Mouse (Mus musculus): ENCODE results near the gene Prkg1. TPM values are rescaled to one million over a fixed set of nuclear protein-coding genes. Genes with fewer than 3 reads are reported as not detected.

The Prkg1 gene
- total and polyA plus RNA-seq, 3 experiments = 1.0 to 29.0 (median 22.9) TPM

DNA sequence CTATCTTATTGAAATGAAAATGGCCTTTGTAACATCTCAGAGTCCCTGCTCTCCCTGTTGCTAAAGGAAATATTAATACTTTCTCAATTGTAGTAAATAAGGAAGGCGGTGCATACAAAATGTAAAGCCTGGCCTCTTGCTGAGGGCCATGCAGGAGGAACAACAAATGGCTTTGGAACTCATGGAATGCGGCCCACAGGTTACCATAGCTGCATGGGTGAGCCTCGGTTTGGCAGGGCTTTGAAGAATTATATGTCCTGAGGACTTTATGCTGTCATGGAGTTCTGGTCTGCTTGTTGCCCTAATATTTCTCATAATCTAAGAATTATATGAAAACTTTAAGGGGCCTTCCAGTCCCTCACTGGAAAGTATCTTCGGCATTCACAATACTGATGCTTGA lies 51.5 kb downstream of the Prkg1 start:
- TF ChIP-seq GATA1 (IDR thresholded peaks at IDR 0.05; ENCODE audit: borderline replicate concordance, low read length) (no peak), TAL1 (conservative IDR thresholded peaks at IDR 0.05; ENCODE audit: low read depth, low read length) (no peak), POLR2AphosphoS5 (IDR thresholded peaks at IDR 0.05; ENCODE audit: insufficient replicate concordance, low read depth, low read length) (no peak), CTCF (IDR thresholded peaks at IDR 0.05; ENCODE audit: low read depth, low read length) (no peak), GATA2 (IDR thresholded peaks at IDR 0.05; ENCODE audit: borderline replicate concordance, low read depth, low read length) (no peak)
- Histone ChIP-seq H3K9me3 (replicated peaks) (no peaks in the 10 kb centered on the region), H3K4me3 (ENCODE audit: low read depth, low read length) (no peak overlapping the region), H3K36me3 (replicated peaks) (no peaks in the 10 kb centered on the region), H3K27me3 (ENCODE audit: insufficient read depth, low read length) (peaks cover 6% of the 10 kb centered on the region), H3K4me1 (ENCODE audit: insufficient read depth, low read depth, low read length) (no peaks in the 10 kb centered on the region)
- ATAC-seq (ENCODE audit: extremely low read depth, insufficient number of reproducible peaks, low FRiP score, poor library complexity, severe bottlenecking) (no peak), DNase-seq (ENCODE audit: low spot score) (no peak)

DNA sequence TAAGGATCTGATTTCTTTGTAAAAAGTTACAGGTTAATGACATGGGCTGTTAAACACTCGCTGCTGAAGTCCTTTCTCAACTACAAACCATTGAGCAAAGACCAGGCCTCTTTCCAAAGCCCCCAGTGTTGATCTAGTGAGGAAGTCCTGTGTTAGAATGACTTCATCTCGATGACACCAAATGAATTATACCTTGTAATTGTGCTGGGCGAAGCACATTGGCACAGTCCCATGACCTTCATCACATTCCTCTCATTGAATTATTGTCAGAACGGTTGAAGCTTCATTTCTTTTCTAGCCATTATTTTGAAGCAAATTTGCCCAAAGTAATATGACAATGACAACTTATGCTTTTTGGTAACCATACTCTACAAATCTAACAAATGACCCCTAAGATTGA lies 54.5 kb downstream of the Prkg1 start:
- no peak for TF ChIP-seq TAL1 (conservative IDR thresholded peaks at IDR 0.05; ENCODE audit: low read depth, low read length)
- TF ChIP-seq GATA2 (IDR thresholded peaks at IDR 0.05; ENCODE audit: borderline replicate concordance, low read depth, low read length) = no peak
- TF ChIP-seq GATA1 (IDR thresholded peaks at IDR 0.05; ENCODE audit: borderline replicate concordance, low read length) = no peak
- no peak for TF ChIP-seq POLR2AphosphoS5 (IDR thresholded peaks at IDR 0.05; ENCODE audit: insufficient replicate concordance, low read depth, low read length)
- no peak for TF ChIP-seq CTCF (IDR thresholded peaks at IDR 0.05; ENCODE audit: low read depth, low read length)
- H3K4me3 ChIP-seq (ENCODE audit: low read depth, low read length) = no peak overlapping the region
- H3K36me3 ChIP-seq (replicated peaks) = no peaks in the 10 kb centered on the region
- H3K9me3 ChIP-seq (replicated peaks) = no peaks in the 10 kb centered on the region
- ATAC-seq (ENCODE audit: extremely low read depth, insufficient number of reproducible peaks, low FRiP score, poor library complexity, severe bottlenecking) = no peak
- DNase-seq (ENCODE audit: low spot score) = no peak
- no peaks in the 10 kb centered on the region for H3K4me1 ChIP-seq (ENCODE audit: insufficient read depth, low read depth, low read length)
- H3K27me3 ChIP-seq (ENCODE audit: insufficient read depth, low read length) = peaks cover 6% of the 10 kb centered on the region

GRCm38 (mm10) chr19:31703991-31704390 lies 60.8 kb downstream of the Prkg1 start:
- Histone ChIP-seq H3K9me3 (replicated peaks) (no peaks in the 10 kb centered on the region), H3K4me3 (ENCODE audit: low read depth, low read length) (no peak overlapping the region), H3K27me3 (ENCODE audit: insufficient read depth, low read length) (no peaks in the 10 kb centered on the region), H3K36me3 (replicated peaks) (no peaks in the 10 kb centered on the region), H3K4me1 (ENCODE audit: insufficient read depth, low read depth, low read length) (no peaks in the 10 kb centered on the region)
- DNase-seq (ENCODE audit: low spot score) (no peak), ATAC-seq (ENCODE audit: extremely low read depth, insufficient number of reproducible peaks, low FRiP score, poor library complexity, severe bottlenecking) (no peak)
- TF ChIP-seq POLR2AphosphoS5 (IDR thresholded peaks at IDR 0.05; ENCODE audit: insufficient replicate concordance, low read depth, low read length) (no peak), CTCF (IDR thresholded peaks at IDR 0.05; ENCODE audit: low read depth, low read length) (no peak), GATA1 (IDR thresholded peaks at IDR 0.05; ENCODE audit: borderline replicate concordance, low read length) (no peak), GATA2 (IDR thresholded peaks at IDR 0.05; ENCODE audit: borderline replicate concordance, low read depth, low read length) (no peak), TAL1 (conservative IDR thresholded peaks at IDR 0.05; ENCODE audit: low read depth, low read length) (no peak)

DNA sequence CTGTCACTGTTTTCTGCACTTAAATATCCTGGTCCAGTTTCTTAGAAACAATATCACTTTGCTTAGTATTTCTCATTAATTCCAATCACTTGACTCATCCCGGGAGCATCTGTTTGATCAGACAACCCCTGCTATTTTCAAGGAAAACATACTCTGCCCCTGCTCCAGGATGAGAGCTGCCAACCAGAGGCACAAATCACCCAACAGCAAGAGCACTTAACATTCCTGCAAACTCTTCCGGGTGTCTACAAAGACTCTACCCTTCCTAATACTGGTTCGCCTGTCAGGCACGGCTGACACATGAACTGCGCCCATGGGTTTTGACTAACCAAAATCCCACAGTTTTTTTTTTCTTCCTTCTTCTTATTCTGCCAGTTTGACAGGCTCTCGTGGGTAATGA lies 65.9 kb downstream of the Prkg1 start:
- ATAC-seq (ENCODE audit: extremely low read depth, insufficient number of reproducible peaks, low FRiP score, poor library complexity, severe bottlenecking) (no peak), DNase-seq (ENCODE audit: low spot score) (no peak)
- no peaks in the 10 kb centered on the region for H3K9me3 ChIP-seq (replicated peaks)
- no peak overlapping the region for H3K4me3 ChIP-seq (ENCODE audit: low read depth, low read length)
- TF ChIP-seq POLR2AphosphoS5 (IDR thresholded peaks at IDR 0.05; ENCODE audit: insufficient replicate concordance, low read depth, low read length) (no peak), CTCF (IDR thresholded peaks at IDR 0.05; ENCODE audit: low read depth, low read length) (no peak), TAL1 (conservative IDR thresholded peaks at IDR 0.05; ENCODE audit: low read depth, low read length) (no peak), GATA1 (IDR thresholded peaks at IDR 0.05; ENCODE audit: borderline replicate concordance, low read length) (no peak), GATA2 (IDR thresholded peaks at IDR 0.05; ENCODE audit: borderline replicate concordance, low read depth, low read length) (no peak)
- no peaks in the 10 kb centered on the region for H3K27me3 ChIP-seq (ENCODE audit: insufficient read depth, low read length)
- no peaks in the 10 kb centered on the region for H3K36me3 ChIP-seq (replicated peaks)
- no peaks in the 10 kb centered on the region for H3K4me1 ChIP-seq (ENCODE audit: insufficient read depth, low read depth, low read length)

DNA sequence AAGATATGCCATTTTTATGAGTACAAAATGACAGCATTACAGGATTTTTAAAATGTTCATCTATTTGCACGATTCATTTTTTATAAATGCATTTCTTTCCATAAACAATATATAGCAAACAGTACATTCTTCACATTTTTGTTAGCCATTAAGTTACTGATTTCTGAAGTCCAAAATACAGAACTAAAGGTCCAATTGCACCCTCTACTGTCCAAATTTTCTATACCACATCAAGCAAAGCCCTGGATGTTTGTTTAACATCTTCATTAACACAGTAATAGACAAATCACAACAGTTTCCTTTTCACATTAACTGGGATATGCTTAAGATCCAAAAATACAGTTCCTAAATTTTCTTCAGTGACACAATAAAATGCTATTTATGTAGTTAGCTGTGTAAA lies 84.0 kb downstream of the Prkg1 start:
- Histone ChIP-seq H3K9me3 (replicated peaks) (no peaks in the 10 kb centered on the region), H3K4me1 (ENCODE audit: insufficient read depth, low read depth, low read length) (no peaks in the 10 kb centered on the region), H3K36me3 (replicated peaks) (no peaks in the 10 kb centered on the region), H3K27me3 (ENCODE audit: insufficient read depth, low read length) (no peaks in the 10 kb centered on the region), H3K4me3 (ENCODE audit: low read depth, low read length) (no peak overlapping the region)
- ATAC-seq (ENCODE audit: extremely low read depth, insufficient number of reproducible peaks, low FRiP score, poor library complexity, severe bottlenecking) (no peak), DNase-seq (ENCODE audit: low spot score) (no peak)
- no peak for TF ChIP-seq POLR2AphosphoS5 (IDR thresholded peaks at IDR 0.05; ENCODE audit: insufficient replicate concordance, low read depth, low read length)

- DNase-seq (ENCODE audit: low spot score) (no peak), ATAC-seq (ENCODE audit: extremely low read depth, insufficient number of reproducible peaks, low FRiP score, poor library complexity, severe bottlenecking) (no peak)
- H3K9me3 ChIP-seq (replicated peaks) = no peaks in the 10 kb centered on the region
- H3K4me1 ChIP-seq (ENCODE audit: insufficient read depth, low read depth, low read length) = no peaks in the 10 kb centered on the region
- H3K36me3 ChIP-seq (replicated peaks) = no peaks in the 10 kb centered on the region
- no peaks in the 10 kb centered on the region for H3K27me3 ChIP-seq (ENCODE audit: insufficient read depth, low read length)
- H3K4me3 ChIP-seq (ENCODE audit: low read depth, low read length) = no peak overlapping the region
- TF ChIP-seq TAL1 (conservative IDR thresholded peaks at IDR 0.05; ENCODE audit: low read depth, low read length) (no peak), GATA2 (IDR thresholded peaks at IDR 0.05; ENCODE audit: borderline replicate concordance, low read depth, low read length) (no peak), GATA1 (IDR thresholded peaks at IDR 0.05; ENCODE audit: borderline replicate concordance, low read length) (no peak), CTCF (IDR thresholded peaks at IDR 0.05; ENCODE audit: low read depth, low read length) (no peak), POLR2AphosphoS5 (IDR thresholded peaks at IDR 0.05; ENCODE audit: insufficient replicate concordance, low read depth, low read length) (no peak)
Observed at GRCm38 (mm10) chr19:31678324-31678723, 86.5 kb downstream of the Prkg1 start.

DNA sequence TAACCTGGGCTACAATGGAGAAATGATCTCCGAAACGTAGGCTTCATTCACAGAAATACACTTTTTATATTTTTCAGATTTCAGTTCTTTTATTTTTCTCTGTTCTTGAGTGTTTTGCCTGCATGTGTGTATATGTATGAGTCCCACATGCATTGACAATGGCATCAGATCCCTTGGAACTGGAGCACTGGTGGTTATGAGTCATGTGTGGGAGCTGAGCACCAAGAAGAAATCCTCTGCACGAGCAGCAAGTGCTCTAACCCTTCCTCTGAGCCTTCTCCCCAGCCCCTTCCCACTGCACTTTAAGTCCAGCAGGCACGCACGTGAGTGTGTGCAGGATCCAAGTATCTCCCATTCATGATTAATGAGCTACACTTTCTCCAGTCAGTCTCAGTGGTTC lies 93.1 kb downstream of the Prkg1 start:
- no peaks in the 10 kb centered on the region for H3K36me3 ChIP-seq (replicated peaks)
- H3K4me1 ChIP-seq (ENCODE audit: insufficient read depth, low read depth, low read length) = no peaks in the 10 kb centered on the region
- DNase-seq (ENCODE audit: low spot score) = no peak
- H3K27me3 ChIP-seq (ENCODE audit: insufficient read depth, low read length) = no peaks in the 10 kb centered on the region
- ATAC-seq (ENCODE audit: extremely low read depth, insufficient number of reproducible peaks, low FRiP score, poor library complexity, severe bottlenecking) = no peak
- no peak overlapping the region for H3K4me3 ChIP-seq (ENCODE audit: low read depth, low read length)
- H3K9me3 ChIP-seq (replicated peaks) = no peaks in the 10 kb centered on the region
- no peak for TF ChIP-seq CTCF (IDR thresholded peaks at IDR 0.05; ENCODE audit: low read depth, low read length)
- no peak for TF ChIP-seq POLR2AphosphoS5 (IDR thresholded peaks at IDR 0.05; ENCODE audit: insufficient replicate concordance, low read depth, low read length)
- no peak for TF ChIP-seq TAL1 (conservative IDR thresholded peaks at IDR 0.05; ENCODE audit: low read depth, low read length)
- TF ChIP-seq GATA2 (IDR thresholded peaks at IDR 0.05; ENCODE audit: borderline replicate concordance, low read depth, low read length) = no peak
- no peak for TF ChIP-seq GATA1 (IDR thresholded peaks at IDR 0.05; ENCODE audit: borderline replicate concordance, low read length)
